Comparison of ENCODE assay signal across 7 mouse cellular contexts in the genomic region with DNA sequence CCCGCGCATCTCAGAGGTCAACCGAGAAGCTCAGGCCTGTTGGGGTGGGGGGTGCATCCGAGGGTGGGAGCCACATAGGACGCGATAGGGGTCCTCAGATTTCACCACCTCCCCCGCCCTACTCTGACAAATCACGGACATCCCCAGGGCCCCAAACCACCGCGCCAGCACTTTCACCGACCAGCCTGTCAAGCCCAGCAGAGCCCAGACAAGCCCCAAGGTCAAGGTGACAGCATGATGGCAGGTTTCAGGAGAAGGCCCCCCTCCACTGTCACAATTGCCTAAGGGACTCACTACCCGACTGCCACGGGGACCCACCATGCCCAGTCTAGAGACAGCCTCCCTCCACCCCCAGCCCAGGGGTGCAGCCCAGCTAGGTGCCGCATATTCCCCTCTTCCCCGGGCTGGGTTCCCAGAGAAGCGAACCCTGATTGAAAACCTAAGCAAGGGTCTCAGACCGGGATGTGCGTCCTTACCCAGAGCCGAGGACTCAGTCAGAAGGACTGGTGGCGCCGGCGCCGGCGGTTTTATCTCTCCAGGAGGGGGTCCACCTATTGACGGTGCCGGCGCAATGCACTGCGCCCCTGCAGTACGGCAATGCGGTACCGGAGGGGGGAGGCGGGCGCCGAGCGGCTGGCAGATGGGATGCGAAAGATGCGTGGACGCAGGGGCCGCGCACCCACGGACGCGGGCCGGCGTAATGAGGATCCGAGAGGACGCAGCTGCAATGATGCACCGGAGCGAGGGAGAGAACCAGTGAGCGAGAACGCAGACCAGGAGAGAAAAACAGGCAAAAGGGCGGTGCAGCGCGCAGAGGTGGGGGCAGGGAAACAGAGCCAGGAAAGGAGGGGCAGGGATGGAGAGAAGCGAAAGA. TPM values are rescaled to one million over a fixed set of nuclear protein-coding genes. Genes with fewer than 3 reads are reported as not detected.
A peak's percentile ranks its signal among the peaks of the same experiment; 100 is the strongest.
DNase-seq lines count a peak whose midpoint lies in the region; ATAC-seq and TF ChIP-seq lines count a peak whose summit lies in the region.

A gene (minus strand): TSS at position 767 of the 874 bp plus-strand sequence.

- H3K4me3 ChIP-seq in forebrain, postnatal 0 days (ENCODE audit: low read depth, low read length) = peak within 1 kb of the TSS; percentile 51

- no peaks in the 10 kb centered on the region for H3K27me3 ChIP-seq in forebrain, postnatal 0 days (ENCODE audit: insufficient read depth, low read length)

- no peak for DNase-seq in adrenal gland, adult 8-10 months
- DNase-seq in cerebellum, adult 11 months = peak; percentile 85
- peak; percentile 87 for DNase-seq in forebrain, postnatal 0 days
- DNase-seq in heart, postnatal 10 days = peak; percentile 62 to 66
- DNase-seq in left cerebral cortex, postnatal 25 days (ENCODE audit: low spot score in 2 of 2) = peak; percentile 88 to 97
- peak; percentile 91 for DNase-seq in right cerebral cortex, postnatal 25 days
- no peak for DNase-seq in urinary bladder, adult 18-20 months (ENCODE audit: low spot score in 2 of 2)

- ATAC-seq in forebrain, postnatal 0 days = peak; percentile 80

- H3K4me2 ChIP-seq in forebrain, postnatal 0 days (ENCODE audit: low read depth) = peak within 1 kb of the TSS; percentile 81

- peak; percentile 76 for TF ChIP-seq CTCF in forebrain, postnatal 0 days (IDR thresholded peaks at IDR 0.05; ENCODE audit: low read depth)

- H3K9ac ChIP-seq in forebrain, postnatal 0 days = peak within 1 kb of the TSS; percentile 76

- H3K27ac ChIP-seq in forebrain, postnatal 0 days (ENCODE audit: low read depth, low read length) = peak within 1 kb of the TSS; percentile 83

- intact Hi-C loops in heart, postnatal 10 days (cut with DNase I) = no loop called here
- intact Hi-C loops in left cerebral cortex, postnatal 25 days (cut with DNase I) = loop anchor here (1.0 to 2.0 kb wide), 3 partner anchors 22 to 36 kb away; a partner anchor contains a TSS

- H3K9me3 ChIP-seq in forebrain, postnatal 0 days (ENCODE audit: low read length) = no peaks in the 10 kb centered on the region

- 3% methylated on average over 55 of the region's 55 CpGs for WGBS in forebrain, postnatal 0 days

- peaks cover 48% of the 10 kb centered on the region for H3K4me1 ChIP-seq in forebrain, postnatal 0 days (ENCODE audit: insufficient read depth)

- peaks cover 7% of the 10 kb centered on the region for H3K36me3 ChIP-seq in forebrain, postnatal 0 days (ENCODE audit: insufficient read depth)

RNA-seq across cellular contexts. Expression of the gene that starts here (rescaled TPM):
- 10 to 100 TPM; 65.8 to 85.9 (median 68.2) TPM for total RNA-seq in adrenal gland, adult 8-10 months (2022)
- total RNA-seq in forebrain, postnatal 0 days (2014; rRNA removed) = 215 and 218 TPM in 2 replicates
- polyA plus RNA-seq in forebrain, postnatal 0 days (2015; fragmentation: Nextera tagmentation; extraction: Ambion mirVana) = 12.8 and 17.5 TPM in 2 replicates
- total RNA-seq in heart, postnatal 10 days (2021) = 100 to 1,000 TPM; 640 to 727 TPM
- 1,000 to 10,000 TPM; 1,322 to 1,385 TPM for total RNA-seq in left cerebral cortex, postnatal 25 days (2021)

Comparison
In these comparisons a context has a peak if more than half of its experiments do, and no peak if none do; other contexts are left out.
1. DNase-seq: peak in cerebellum, adult 11 months (single experiment), forebrain, postnatal 0 days (single experiment), heart, postnatal 10 days (2 of 2), left cerebral cortex, postnatal 25 days (2 of 2) and right cerebral cortex, postnatal 25 days (single experiment); none in adrenal gland, adult 8-10 months (single experiment) and urinary bladder, adult 18-20 months (0 of 2).